Mouse (Mus musculus): ENCODE measurements around the gene Ociad1. TPM values are rescaled to one million over a fixed set of nuclear protein-coding genes. Genes with fewer than 3 reads are reported as not detected.
"Not testable (repeated sequence)": the region's sequence is repeated elsewhere in the genome, so short reads cannot be mapped to it uniquely, and the experiment has no call there.

Gene Ociad1
- total RNA-seq, 1 experiment from 2014 or later: 317 TPM

GRCm38 (mm10) chr5:73319306-73319705 is 26.7 kb downstream of the Ociad1 start:
- ATAC-seq (replicated peaks in 1 of 2; ENCODE audit: insufficient read depth in 1 of 2, low FRiP score in 2 of 2, low TSS enrichment in 1 of 2, low read depth in 1 of 2, poor library complexity in 2 of 2, severe bottlenecking in 2 of 2): no peak

- ATAC-seq (replicated peaks in 1 of 2; ENCODE audit: insufficient read depth in 1 of 2, low FRiP score in 2 of 2, low TSS enrichment in 1 of 2, low read depth in 1 of 2, poor library complexity in 2 of 2, severe bottlenecking in 2 of 2): not testable (repeated sequence)
Observed at GRCm38 (mm10) chr5:73322684-73323083, 30.1 kb downstream of the Ociad1 start.

GRCm38 (mm10) chr5:73323602-73324001 is 31.0 kb downstream of the Ociad1 start:
- peak; percentile 73 to 83 for ATAC-seq (replicated peaks in 1 of 2; ENCODE audit: insufficient read depth in 1 of 2, low FRiP score in 2 of 2, low TSS enrichment in 1 of 2, low read depth in 1 of 2, poor library complexity in 2 of 2, severe bottlenecking in 2 of 2)

- ATAC-seq (replicated peaks in 1 of 2; ENCODE audit: insufficient read depth in 1 of 2, low FRiP score in 2 of 2, low TSS enrichment in 1 of 2, low read depth in 1 of 2, poor library complexity in 2 of 2, severe bottlenecking in 2 of 2): 0 out of 4 replicates have a peak, but pooled peaks of 1 of the 2 experiments have one; percentile 3
Observed at GRCm38 (mm10) chr5:73324526-73325170, 32.1 kb downstream of the Ociad1 start.

GRCm38 (mm10) chr5:73331002-73331401 is 38.4 kb downstream of the Ociad1 start:
- ATAC-seq (replicated peaks in 1 of 2; ENCODE audit: insufficient read depth in 1 of 2, low FRiP score in 2 of 2, low TSS enrichment in 1 of 2, low read depth in 1 of 2, poor library complexity in 2 of 2, severe bottlenecking in 2 of 2): no peak

- ATAC-seq (replicated peaks in 1 of 2; ENCODE audit: insufficient read depth in 1 of 2, low FRiP score in 2 of 2, low TSS enrichment in 1 of 2, low read depth in 1 of 2, poor library complexity in 2 of 2, severe bottlenecking in 2 of 2): no peak
Observed at GRCm38 (mm10) chr5:73336448-73336847, 43.9 kb downstream of the Ociad1 start.

- peak; percentile 61 to 76 for ATAC-seq (replicated peaks in 1 of 2; ENCODE audit: insufficient read depth in 1 of 2, low FRiP score in 2 of 2, low TSS enrichment in 1 of 2, low read depth in 1 of 2, poor library complexity in 2 of 2, severe bottlenecking in 2 of 2)
Observed at GRCm38 (mm10) chr5:73337961-73338831, 45.6 kb downstream of the Ociad1 start.

GRCm38 (mm10) chr5:73338832-73339163 is 46.2 kb downstream of the Ociad1 start:
- peak; percentile 1 to 30; a peak in 2 of 4 replicates for ATAC-seq (replicated peaks in 1 of 2; ENCODE audit: insufficient read depth in 1 of 2, low FRiP score in 2 of 2, low TSS enrichment in 1 of 2, low read depth in 1 of 2, poor library complexity in 2 of 2, severe bottlenecking in 2 of 2)

GRCm38 (mm10) chr5:73339779-73340722 is 47.5 kb downstream of the Ociad1 start:
- no peak for ATAC-seq (replicated peaks in 1 of 2; ENCODE audit: insufficient read depth in 1 of 2, low FRiP score in 2 of 2, low TSS enrichment in 1 of 2, low read depth in 1 of 2, poor library complexity in 2 of 2, severe bottlenecking in 2 of 2)

- no peak for ATAC-seq (replicated peaks in 1 of 2; ENCODE audit: insufficient read depth in 1 of 2, low FRiP score in 2 of 2, low TSS enrichment in 1 of 2, low read depth in 1 of 2, poor library complexity in 2 of 2, severe bottlenecking in 2 of 2)
Observed at GRCm38 (mm10) chr5:73340723-73341235, 48.2 kb downstream of the Ociad1 start, which contains the start of gene Ociad2. Ociad2 (minus strand) TSS chr5:73341028.

GRCm38 (mm10) chr5:73342701-73343355 is 50.2 kb downstream of the Ociad1 start:
- no peak for ATAC-seq (replicated peaks in 1 of 2; ENCODE audit: insufficient read depth in 1 of 2, low FRiP score in 2 of 2, low TSS enrichment in 1 of 2, low read depth in 1 of 2, poor library complexity in 2 of 2, severe bottlenecking in 2 of 2)

GRCm38 (mm10) chr5:73344310-73344709 is 51.7 kb downstream of the Ociad1 start:
- ATAC-seq (replicated peaks in 1 of 2; ENCODE audit: insufficient read depth in 1 of 2, low FRiP score in 2 of 2, low TSS enrichment in 1 of 2, low read depth in 1 of 2, poor library complexity in 2 of 2, severe bottlenecking in 2 of 2): no peak

GRCm38 (mm10) chr5:73345254-73345653 is 52.7 kb downstream of the Ociad1 start:
- ATAC-seq (replicated peaks in 1 of 2; ENCODE audit: insufficient read depth in 1 of 2, low FRiP score in 2 of 2, low TSS enrichment in 1 of 2, low read depth in 1 of 2, poor library complexity in 2 of 2, severe bottlenecking in 2 of 2): no peak

- no peak for ATAC-seq (replicated peaks in 1 of 2; ENCODE audit: insufficient read depth in 1 of 2, low FRiP score in 2 of 2, low TSS enrichment in 1 of 2, low read depth in 1 of 2, poor library complexity in 2 of 2, severe bottlenecking in 2 of 2)
Observed at GRCm38 (mm10) chr5:73349514-73349913, 56.9 kb downstream of the Ociad1 start.

- no peak for ATAC-seq (replicated peaks in 1 of 2; ENCODE audit: insufficient read depth in 1 of 2, low FRiP score in 2 of 2, low TSS enrichment in 1 of 2, low read depth in 1 of 2, poor library complexity in 2 of 2, severe bottlenecking in 2 of 2)
Observed at GRCm38 (mm10) chr5:73351796-73352195, 59.2 kb downstream of the Ociad1 start.

GRCm38 (mm10) chr5:73353519-73353918 is 60.9 kb downstream of the Ociad1 start:
- ATAC-seq (replicated peaks in 1 of 2; ENCODE audit: insufficient read depth in 1 of 2, low FRiP score in 2 of 2, low TSS enrichment in 1 of 2, low read depth in 1 of 2, poor library complexity in 2 of 2, severe bottlenecking in 2 of 2): no peak

- no peak for ATAC-seq (replicated peaks in 1 of 2; ENCODE audit: insufficient read depth in 1 of 2, low FRiP score in 2 of 2, low TSS enrichment in 1 of 2, low read depth in 1 of 2, poor library complexity in 2 of 2, severe bottlenecking in 2 of 2)
Observed at GRCm38 (mm10) chr5:73353978-73354377, 61.4 kb downstream of the Ociad1 start.
